Mouse (Mus musculus) stomach, embryonic 16.5 days (tissue): ENCODE results near the gene Enpp5. TPM values are rescaled to one million over a fixed set of nuclear protein-coding genes. Genes with fewer than 3 reads are reported as not detected.

Experiments used
- ATAC-seq: fragments of 200-750 bp; cut with Nextera tagmentation; 2 replicates; pipeline ENCODE4 v1.8.0; 2017; ENCODE audit warnings: moderate number of reproducible peaks, moderate TSS enrichment; ENCODE audit not compliant: insufficient read depth, low FRiP score
- H3K27ac ChIP-seq: fragments of 300-500 bp; sonication (generic); 2 replicates; pipeline ENCODE4 v1.5.1; 2014; ENCODE audit warnings: low read length
- H3K27me3 ChIP-seq: fragments of 300-500 bp; sonication (generic); 2 replicates; pipeline ENCODE4 v1.6.1; 2014; ENCODE audit warnings: low read length, control low read depth, mixed read lengths; ENCODE audit not compliant: control insufficient read depth, insufficient read depth
- H3K36me3 ChIP-seq: fragments of 300-500 bp; sonication (generic); 2 replicates; pipeline ENCODE4 v1.6.1; 2014; ENCODE audit warnings: low read length; ENCODE audit not compliant: control insufficient read depth, insufficient read depth
- H3K4me1 ChIP-seq: fragments of 300-500 bp; sonication (generic); 2 replicates; pipeline ENCODE4 v1.6.1; 2014; ENCODE audit warnings: low read length, control low read depth, mixed read lengths; ENCODE audit not compliant: control insufficient read depth, insufficient read depth
- H3K4me2 ChIP-seq: fragments of 300-500 bp; sonication (generic); 2 replicates; pipeline ENCODE4 v1.6.1; 2014; ENCODE audit warnings: low read depth, low read length, mixed read lengths
- H3K4me3 ChIP-seq: fragments of 300-500 bp; sonication (generic); replicated peaks from 2 replicates; pipeline ENCODE4 v1.5.1; 2014; ENCODE audit warnings: mild to moderate bottlenecking, low read length
- H3K9ac ChIP-seq: fragments of 300-500 bp; sonication (generic); 2 replicates; pipeline ENCODE4 v1.6.1; 2014; ENCODE audit warnings: low read length
- H3K9me3 ChIP-seq: fragments of 300-500 bp; sonication (generic); replicated peaks from 2 replicates; pipeline ENCODE4 v1.6.1; 2016; ENCODE audit warnings: low read length, control low read depth; ENCODE audit not compliant: control insufficient read depth
- WGBS: fragments of 180-500 bp; shearing (Covaris S2); extraction: QIAGEN DNeasy Blood & Tissue Kit; methylation state at CpG from one replicate; pipeline ENCODE4 v1.1.7; 2014; 5-methylcytosine and 5-hydroxymethylcytosine counted together
- polyA plus RNA-seq: library from polyadenylated mRNA; unstranded; fragments of >200 nt; fragmentation: Nextera tagmentation; extraction: Ambion mirVana; gene quantifications from 2 replicates; pipeline ENCODE4 v1.2.1, GENCODE M21; 2015

The Enpp5 gene
- 33.2 and 37.1 TPM in 2 replicates for polyA plus RNA-seq

DNA sequence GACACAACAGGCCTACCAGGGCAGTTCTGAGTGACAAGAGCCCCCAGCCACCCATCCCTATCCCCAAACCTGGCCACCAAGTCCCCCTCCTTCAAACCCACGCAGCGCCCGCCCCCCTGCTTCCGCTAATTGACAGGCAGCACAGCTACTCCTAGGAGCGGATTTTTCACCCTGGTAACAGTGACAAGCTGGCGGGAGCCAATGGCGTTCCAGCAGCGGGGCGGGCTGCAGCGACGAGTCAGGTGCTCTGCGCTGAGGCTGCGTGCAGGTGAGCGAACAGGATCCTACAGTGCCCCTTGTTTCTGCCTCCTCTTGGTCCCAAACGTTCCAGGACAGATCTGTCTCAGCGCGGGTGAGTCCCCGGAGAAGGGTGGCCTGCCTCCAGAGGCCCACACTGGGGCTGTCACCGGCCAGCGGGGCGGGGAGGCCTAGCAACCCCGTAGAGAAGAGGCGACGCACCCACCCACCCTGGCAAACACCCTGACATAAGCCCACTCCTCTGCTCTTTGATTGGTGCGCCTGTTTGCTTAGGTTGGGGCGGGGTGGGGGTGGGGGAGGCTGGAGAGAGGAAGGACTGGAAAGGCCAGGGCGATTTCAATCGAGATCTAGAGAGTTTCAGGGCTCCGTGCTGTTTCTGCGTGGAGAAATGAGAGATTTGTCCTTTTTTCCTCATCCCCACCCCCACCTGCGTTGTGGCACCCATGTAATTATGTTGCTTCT, at the start of gene Enpp5:
Gene Enpp5 (plus strand): TSS at position 183 of the 720 bp plus-strand sequence.
- H3K36me3 ChIP-seq, result peaks cover 3% of the 10 kb centered on the region; the same call in 1 of the 2 replicates
- no peaks in the 10 kb centered on the region for H3K9me3 ChIP-seq
- under 1% methylated on average over 31 of the region's 31 CpGs for WGBS
- H3K4me3 ChIP-seq, result peak within 1 kb of the TSS; percentile 49
- H3K9ac ChIP-seq, result peak within 1 kb of the TSS; percentile 73
- peak within 1 kb of the TSS; percentile 71 for H3K4me2 ChIP-seq
- peak; percentile 94 for ATAC-seq
- no peaks in the 10 kb centered on the region for H3K27me3 ChIP-seq
- no peaks in the 10 kb centered on the region for H3K4me1 ChIP-seq
- H3K27ac ChIP-seq, result peak within 1 kb of the TSS; percentile 80

DNA sequence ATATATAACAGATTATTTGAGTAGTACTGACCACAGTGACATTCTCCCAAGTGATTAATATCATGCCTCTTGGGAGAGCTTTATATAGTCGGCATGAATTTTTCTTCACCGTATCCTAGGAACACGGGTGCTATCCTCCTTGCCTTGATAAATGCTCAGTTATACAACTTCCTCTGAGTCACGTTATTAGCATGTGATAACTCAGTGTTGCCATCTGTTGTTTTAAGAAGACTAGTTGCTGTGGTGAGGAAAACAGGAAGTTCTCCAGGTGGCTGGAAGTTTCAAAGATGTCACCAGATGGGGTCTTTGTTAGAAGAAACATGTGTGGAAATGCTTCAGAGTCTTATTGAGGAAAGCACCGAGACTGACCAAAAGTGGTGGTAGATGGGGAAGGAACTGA, 49.0 kb upstream of the Enpp5 start:
- no peaks in the 10 kb centered on the region for H3K36me3 ChIP-seq
- H3K9ac ChIP-seq, result no peak overlapping the region
- ATAC-seq, result no peak
- 57% methylated on average over 5 of the region's 5 CpGs for WGBS
- no peak overlapping the region for H3K27ac ChIP-seq
- H3K9me3 ChIP-seq, result no peaks in the 10 kb centered on the region
- peaks cover 3% of the 10 kb centered on the region; the same call in 1 of the 2 replicates for H3K4me1 ChIP-seq
- no peaks in the 10 kb centered on the region for H3K27me3 ChIP-seq
- no peak overlapping the region for H3K4me2 ChIP-seq
- H3K4me3 ChIP-seq, result no peak overlapping the region

DNA sequence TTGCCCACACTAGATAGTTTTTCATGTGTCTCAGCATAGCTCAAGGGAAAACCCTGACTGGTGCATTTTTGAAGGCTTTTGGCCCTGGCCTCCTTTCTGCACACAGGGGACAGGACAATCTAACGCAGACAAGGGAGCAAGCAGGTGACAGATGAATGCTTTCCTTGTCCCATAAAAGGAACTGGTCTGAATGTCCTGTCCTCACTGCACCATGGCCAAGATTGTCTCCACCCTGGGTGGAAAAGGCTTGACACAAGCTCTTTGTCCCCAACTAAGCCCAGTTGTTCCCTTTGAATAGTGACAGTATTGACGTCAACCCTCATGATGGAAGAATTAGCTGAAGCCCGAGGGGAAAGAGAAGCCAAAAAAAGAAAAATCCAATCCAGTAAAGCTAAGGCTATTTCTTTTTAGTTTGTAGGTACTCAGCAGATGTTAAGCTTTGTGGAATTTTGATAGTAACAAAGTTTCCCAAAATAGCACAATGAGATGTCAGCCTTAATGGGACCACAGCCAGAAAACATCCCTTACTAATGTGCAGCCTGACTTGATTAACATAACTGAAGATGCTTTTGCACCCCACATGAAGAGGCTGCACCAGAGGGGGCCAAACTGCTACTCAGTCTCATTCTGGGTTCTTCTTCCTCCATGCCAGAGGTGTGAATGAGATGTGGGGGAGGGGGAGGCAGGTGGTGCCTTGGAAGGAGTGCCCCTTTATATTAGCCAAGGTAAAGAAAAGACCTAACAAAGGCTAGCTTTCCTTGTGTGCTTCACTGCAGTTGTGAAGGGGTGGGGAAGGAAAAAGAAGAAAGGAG, 47.6 kb upstream of the Enpp5 start:
- 48% methylated on average over 3 of the region's 3 CpGs for WGBS

DNA sequence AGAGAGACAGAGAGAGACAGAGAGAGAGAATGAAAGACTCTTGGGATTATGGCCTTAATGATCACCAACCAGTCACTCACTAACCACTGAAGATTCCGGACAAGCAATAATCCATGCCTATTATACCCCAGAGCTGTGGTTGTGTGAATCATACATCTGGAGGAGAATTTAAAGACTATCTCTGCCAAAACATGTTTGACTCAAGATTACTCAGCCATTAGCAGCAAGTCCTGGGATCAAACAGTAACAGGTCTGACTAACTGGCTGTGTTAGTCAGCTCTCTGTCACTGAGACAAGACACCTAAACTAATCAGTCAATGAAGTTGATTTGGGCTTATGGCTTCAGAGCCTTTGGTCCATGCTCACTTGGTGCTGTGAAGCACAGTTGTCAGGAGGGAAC, 43.6 kb upstream of the Enpp5 start:
- Histone ChIP-seq H3K9me3 (no peaks in the 10 kb centered on the region), H3K36me3 (no peaks in the 10 kb centered on the region), H3K4me1 (peaks cover 3% of the 10 kb centered on the region; the same call in 1 of the 2 replicates), H3K9ac (no peak overlapping the region), H3K4me3 (no peak overlapping the region), H3K27me3 (no peaks in the 10 kb centered on the region), H3K4me2 (no peak overlapping the region), H3K27ac (no peak overlapping the region)
- ATAC-seq, result no peak
- 80% methylated on average over 1 of the region's 1 CpGs for WGBS

More for the DNA sequence above, 47.6 kb upstream of the Enpp5 start:
- no peaks in the 10 kb centered on the region for H3K36me3 ChIP-seq
- no peak overlapping the region for H3K4me3 ChIP-seq
- ATAC-seq, result no peak
- H3K4me1 ChIP-seq, result peaks cover 3% of the 10 kb centered on the region; the same call in 1 of the 2 replicates
- no peaks in the 10 kb centered on the region for H3K9me3 ChIP-seq
- H3K4me2 ChIP-seq, result no peak overlapping the region
- no peaks in the 10 kb centered on the region for H3K27me3 ChIP-seq
- H3K27ac ChIP-seq, result 0 out of 2 replicates have a peak overlapping the region, but pooled peaks have one; percentile 12
- no peak overlapping the region for H3K9ac ChIP-seq

DNA sequence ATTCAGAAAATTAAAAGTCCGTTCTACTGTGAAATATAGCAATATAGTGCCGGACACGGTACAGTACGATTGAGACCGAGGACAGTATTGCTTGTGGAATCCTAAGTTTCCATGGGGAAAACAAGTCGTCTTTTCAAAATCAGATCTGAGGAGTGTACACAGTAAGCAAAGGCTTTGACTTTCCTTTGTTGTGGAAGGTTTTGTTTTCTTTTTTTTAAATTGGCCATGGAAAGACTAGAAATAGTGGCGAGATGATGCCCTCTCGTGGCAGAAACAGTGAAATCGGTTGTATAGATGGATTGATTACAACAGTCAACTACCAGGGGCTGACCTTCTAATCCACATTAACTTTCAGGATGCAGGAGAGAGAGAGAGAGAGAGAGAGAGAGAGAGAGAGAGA, 40.0 kb upstream of the Enpp5 start:
- no peak for ATAC-seq
- no peak overlapping the region for H3K4me2 ChIP-seq
- H3K9me3 ChIP-seq, result no peaks in the 10 kb centered on the region
- WGBS, result 63% methylated on average over 9 of the region's 9 CpGs
- no peak overlapping the region for H3K9ac ChIP-seq
- H3K27ac ChIP-seq, result no peak overlapping the region
- H3K4me3 ChIP-seq, result no peak overlapping the region
- H3K4me1 ChIP-seq, result no peaks in the 10 kb centered on the region
- no peaks in the 10 kb centered on the region for H3K36me3 ChIP-seq
- no peaks in the 10 kb centered on the region for H3K27me3 ChIP-seq

DNA sequence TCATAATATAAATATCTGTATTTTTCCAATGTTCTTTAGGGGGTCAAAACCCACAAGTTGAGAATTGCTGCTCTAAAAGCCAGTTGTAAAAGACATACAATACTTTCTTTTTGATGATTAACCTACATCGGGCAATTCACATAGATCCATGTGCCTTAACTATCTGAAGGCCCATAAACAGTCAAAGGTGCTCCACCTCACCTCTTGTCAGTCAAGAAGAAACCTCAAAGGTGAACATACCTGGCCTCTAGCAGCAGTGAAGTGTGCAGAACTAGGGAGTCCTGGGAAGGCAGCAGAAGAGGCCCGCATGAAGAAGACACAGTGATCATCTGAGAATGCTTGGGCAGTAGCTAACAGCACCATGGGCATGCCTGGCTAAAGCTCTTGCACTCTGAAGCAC, 38.2 kb upstream of the Enpp5 start:
- no peaks in the 10 kb centered on the region for H3K9me3 ChIP-seq
- H3K27me3 ChIP-seq, result no peaks in the 10 kb centered on the region
- H3K36me3 ChIP-seq, result no peaks in the 10 kb centered on the region
- no peak overlapping the region for H3K9ac ChIP-seq
- ATAC-seq, result no peak
- no peak overlapping the region for H3K4me3 ChIP-seq
- 89% methylated on average over 2 of the region's 2 CpGs for WGBS
- no peak overlapping the region for H3K4me2 ChIP-seq
- H3K27ac ChIP-seq, result no peak overlapping the region
- no peaks in the 10 kb centered on the region for H3K4me1 ChIP-seq

DNA sequence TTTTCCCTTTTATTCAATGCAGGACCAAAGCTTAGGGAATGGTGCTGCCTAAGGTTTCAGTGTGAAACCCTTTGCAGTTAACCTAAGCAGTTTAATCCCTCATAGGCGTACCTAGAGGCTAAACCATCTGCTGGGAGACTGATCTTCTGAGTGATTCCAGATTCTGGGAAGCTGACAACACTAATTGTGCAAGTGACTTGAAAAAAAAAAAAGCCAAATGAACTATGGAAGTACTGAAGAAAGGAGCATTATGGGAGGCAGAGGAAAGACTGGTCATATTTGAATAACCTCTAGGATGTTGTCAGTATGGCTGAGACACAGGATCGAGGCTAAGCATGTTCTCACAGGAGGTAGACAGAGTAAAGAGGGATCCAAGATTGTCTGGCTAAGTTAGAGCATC, 36.3 kb upstream of the Enpp5 start:
- no peak overlapping the region for H3K9ac ChIP-seq
- H3K4me3 ChIP-seq, result no peak overlapping the region
- no peak overlapping the region for H3K4me2 ChIP-seq
- no peak overlapping the region for H3K27ac ChIP-seq
- H3K36me3 ChIP-seq, result no peaks in the 10 kb centered on the region
- H3K27me3 ChIP-seq, result no peaks in the 10 kb centered on the region
- ATAC-seq, result no peak
- 74% methylated on average over 2 of the region's 2 CpGs for WGBS
- no peaks in the 10 kb centered on the region for H3K9me3 ChIP-seq
- no peaks in the 10 kb centered on the region for H3K4me1 ChIP-seq

DNA sequence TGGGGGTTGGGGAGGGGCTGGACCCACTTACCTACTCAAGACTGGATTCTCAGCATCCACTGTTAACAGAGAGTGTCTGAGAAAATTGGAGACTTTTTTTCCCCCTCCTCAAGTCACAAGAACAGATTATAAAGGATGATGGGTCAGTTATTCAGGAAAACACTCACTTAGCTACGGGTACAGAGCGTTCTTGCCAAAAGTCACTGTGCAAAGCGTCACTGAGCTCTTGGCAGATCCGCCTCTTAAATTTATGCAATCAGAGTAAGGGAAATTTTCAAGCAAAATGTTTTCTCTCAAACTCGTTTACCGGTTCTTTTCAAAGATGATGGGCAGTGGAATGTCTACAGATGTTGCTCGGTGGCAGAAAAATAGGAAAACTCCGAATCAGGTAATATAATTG, 35.8 kb upstream of the Enpp5 start:
- ATAC-seq, result no peak
- Histone ChIP-seq H3K27ac (no peak overlapping the region), H3K36me3 (no peaks in the 10 kb centered on the region), H3K4me2 (no peak overlapping the region), H3K9me3 (no peaks in the 10 kb centered on the region), H3K4me3 (no peak overlapping the region), H3K9ac (no peak overlapping the region), H3K4me1 (no peaks in the 10 kb centered on the region), H3K27me3 (no peaks in the 10 kb centered on the region)
- 78% methylated on average over 8 of the region's 8 CpGs for WGBS

DNA sequence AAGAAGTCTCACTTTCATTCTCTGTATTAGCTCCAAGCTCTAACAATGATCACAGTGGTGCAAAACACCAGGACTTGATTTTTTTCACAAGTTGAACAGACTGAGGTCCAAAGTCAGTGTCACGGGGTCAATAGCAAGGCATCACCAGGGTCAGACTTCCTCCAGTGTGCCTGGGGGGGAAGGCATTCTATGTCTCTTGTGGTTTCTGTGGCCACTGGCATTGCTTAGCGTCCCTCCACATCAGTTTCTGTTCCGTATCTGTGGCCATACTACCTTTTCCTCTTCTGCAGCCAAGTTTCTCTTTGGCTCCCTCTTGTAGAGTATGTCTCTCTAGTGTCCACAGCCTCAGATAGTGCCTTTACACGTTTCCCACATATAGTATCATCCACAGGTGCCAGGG, 25.2 kb upstream of the Enpp5 start:
- Histone ChIP-seq H3K9me3 (no peaks in the 10 kb centered on the region), H3K27me3 (no peaks in the 10 kb centered on the region), H3K4me1 (no peaks in the 10 kb centered on the region), H3K4me3 (no peak overlapping the region), H3K27ac (no peak overlapping the region), H3K4me2 (no peak overlapping the region), H3K36me3 (no peaks in the 10 kb centered on the region), H3K9ac (no peak overlapping the region)
- ATAC-seq, result no peak
- WGBS, result 80% methylated on average over 4 of the region's 4 CpGs
